In the genomic region with DNA sequence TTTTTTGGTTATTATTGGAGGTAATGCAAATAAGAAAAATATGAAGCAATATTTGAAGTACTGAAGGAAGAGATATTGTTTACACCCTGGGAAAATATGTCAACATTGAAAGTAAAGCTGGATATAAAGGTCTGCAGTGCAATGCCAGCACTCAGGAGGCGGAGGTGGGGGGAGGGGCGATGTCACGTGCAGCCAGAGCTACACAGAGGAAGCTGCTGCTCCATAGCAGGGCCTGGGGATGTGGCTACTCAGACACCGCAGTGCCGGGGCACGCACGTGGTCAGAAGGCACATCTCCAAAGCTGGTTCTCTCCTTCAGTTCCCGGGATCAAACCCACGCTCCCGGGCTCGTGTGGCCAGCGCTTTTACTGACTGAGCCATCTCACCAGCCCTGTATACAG, we compare ENCODE assay signal across 11 mouse cellular contexts.
DNase-seq lines count a peak whose midpoint lies in the region; ATAC-seq and TF ChIP-seq lines count a peak whose summit lies in the region.
"Had no signal": no experiment of that assay in that cellular context is flagged by ENCODE, and none has a peak within 500 bp of the region (broad histone marks: within the 10 kb centered on the region; RNA-seq: fewer than 3 reads in every experiment).

No protein-coding gene starts in this region.

- no peak overlapping the region for H3K4me3 ChIP-seq in midbrain, embryonic 14.5 days (replicated peaks; ENCODE audit: low read depth, low read length)
- no peak overlapping the region for H3K4me3 ChIP-seq in midbrain, embryonic 16.5 days (ENCODE audit: low read depth, low read length)
- no peak overlapping the region for H3K4me3 ChIP-seq in limb, embryonic 11.5 days (ENCODE audit: low read depth, low read length)
- no peak overlapping the region for H3K4me3 ChIP-seq in left cerebral cortex, adult 2 months
- H3K4me3 ChIP-seq: limb, embryonic 15.5 days had no signal

- no peak for TF ChIP-seq CTCF in left cerebral cortex, adult 2 months (IDR thresholded peaks at IDR 0.05)

- no peaks in the 10 kb centered on the region for H3K4me1 ChIP-seq in midbrain, embryonic 14.5 days (ENCODE audit: control insufficient read depth, insufficient read depth, low read length)
- no peaks in the 10 kb centered on the region for H3K4me1 ChIP-seq in midbrain, embryonic 16.5 days (ENCODE audit: control insufficient read depth, insufficient read depth, low read length)
- H3K4me1 ChIP-seq in limb, embryonic 11.5 days (ENCODE audit: control insufficient read depth, insufficient read depth, low read length): no peaks in the 10 kb centered on the region
- H3K4me1 ChIP-seq: limb, embryonic 15.5 days had no signal

- H3K9ac ChIP-seq in midbrain, embryonic 14.5 days (replicated peaks; ENCODE audit: low read length): no peak overlapping the region
- no peak overlapping the region for H3K9ac ChIP-seq in midbrain, embryonic 16.5 days (ENCODE audit: low read depth, low read length)
- no peak overlapping the region for H3K9ac ChIP-seq in limb, embryonic 11.5 days (ENCODE audit: low read length)
- H3K9ac ChIP-seq: limb, embryonic 15.5 days had no signal

- intact Hi-C loops in left cerebral cortex, adult 2 months (cut with DNase I): no loop called here

- no peaks in the 10 kb centered on the region for H3K9me3 ChIP-seq in midbrain, embryonic 14.5 days (ENCODE audit: control insufficient read depth, low read length)
- H3K9me3 ChIP-seq in midbrain, embryonic 16.5 days (replicated peaks; ENCODE audit: control insufficient read depth, low read length, poor library complexity, severe bottlenecking): no peaks in the 10 kb centered on the region
- H3K9me3 ChIP-seq in limb, embryonic 11.5 days (ENCODE audit: control insufficient read depth, low read length): no peaks in the 10 kb centered on the region
- H3K9me3 ChIP-seq: limb, embryonic 15.5 days had no signal

- H3K27me3 ChIP-seq in midbrain, embryonic 14.5 days (ENCODE audit: control insufficient read depth, insufficient read depth, low read length): no peaks in the 10 kb centered on the region
- no peaks in the 10 kb centered on the region for H3K27me3 ChIP-seq in midbrain, embryonic 16.5 days (ENCODE audit: control insufficient read depth, insufficient read depth, low read depth, low read length)
- H3K27me3 ChIP-seq in limb, embryonic 11.5 days (ENCODE audit: control insufficient read depth, insufficient read depth, low read length): no peaks in the 10 kb centered on the region
- H3K27me3 ChIP-seq: limb, embryonic 15.5 days had no signal

- peak; percentile 47 for DNase-seq in CD4-positive, CD25-positive, alpha-beta regulatory T cell, adult 2 months (ENCODE audit: low read depth, low spot score)
- peak; percentile 59 for DNase-seq in midbrain, embryonic 14.5 days
- DNase-seq in limb, embryonic 11.5 days (ENCODE audit: low spot score): peak; percentile 67
- peak; percentile 60 for DNase-seq in thymus, postnatal 0 days (ENCODE audit: low spot score)
- no peak for DNase-seq in left cerebral cortex, adult 2 months (ENCODE audit: extremely low spot score in 1 of 2, low spot score in 2 of 2)
- no peak for DNase-seq in layer of hippocampus, adult 11-12 months (ENCODE audit: low spot score)
- DNase-seq: cerebellum, adult 8-10 months; kidney, adult 18-20 months had no signal

- 45% methylated on average over 12 of the region's 12 CpGs for WGBS in midbrain, embryonic 14.5 days
- 46% methylated on average over 12 of the region's 12 CpGs for WGBS in midbrain, embryonic 16.5 days
- WGBS in limb, embryonic 11.5 days: 56% methylated on average over 12 of the region's 12 CpGs

- no peak overlapping the region for H3K4me2 ChIP-seq in midbrain, embryonic 14.5 days (ENCODE audit: low read length)
- H3K4me2 ChIP-seq in midbrain, embryonic 16.5 days (ENCODE audit: low read length): no peak overlapping the region
- no peak overlapping the region for H3K4me2 ChIP-seq in limb, embryonic 11.5 days (ENCODE audit: low read depth, severe bottlenecking)
- H3K4me2 ChIP-seq: limb, embryonic 15.5 days had no signal

- no peaks in the 10 kb centered on the region for H3K36me3 ChIP-seq in midbrain, embryonic 14.5 days (ENCODE audit: control insufficient read depth, insufficient read depth, low read length)
- no peaks in the 10 kb centered on the region for H3K36me3 ChIP-seq in midbrain, embryonic 16.5 days (ENCODE audit: control insufficient read depth, insufficient read depth, low read length)
- H3K36me3 ChIP-seq in limb, embryonic 11.5 days (ENCODE audit: control insufficient read depth, insufficient read depth, low read length): no peaks in the 10 kb centered on the region
- H3K36me3 ChIP-seq: limb, embryonic 15.5 days had no signal

- ATAC-seq in CD4-positive, CD25-positive, alpha-beta regulatory T cell, adult 4 months: no peak
- peak; percentile 51; the same call in 1 of the 2 replicates for ATAC-seq in midbrain, embryonic 14.5 days (ENCODE audit: low FRiP score, low TSS enrichment)
- ATAC-seq in midbrain, embryonic 16.5 days: no peak
- ATAC-seq in limb, embryonic 11.5 days (ENCODE audit: insufficient number of reproducible peaks, low FRiP score, low TSS enrichment, low read depth): no peak

- H3K27ac ChIP-seq in midbrain, embryonic 14.5 days (replicated peaks; ENCODE audit: low read depth, low read length): no peak overlapping the region
- H3K27ac ChIP-seq in midbrain, embryonic 16.5 days (ENCODE audit: low read length): no peak overlapping the region
- no peak overlapping the region for H3K27ac ChIP-seq in limb, embryonic 11.5 days (replicated peaks; ENCODE audit: low read depth, low read length)
- no peak overlapping the region for H3K27ac ChIP-seq in left cerebral cortex, adult 2 months
- H3K27ac ChIP-seq: limb, embryonic 15.5 days had no signal

Comparison
In these comparisons a context has a peak if more than half of its experiments do, and no peak if none do; other contexts are left out.
1. DNase-seq: peak in CD4-positive, CD25-positive, alpha-beta regulatory T cell, adult 2 months (single experiment), midbrain, embryonic 14.5 days (single experiment), limb, embryonic 11.5 days (single experiment) and thymus, postnatal 0 days (single experiment); none in left cerebral cortex, adult 2 months (0 of 2) and layer of hippocampus, adult 11-12 months (single experiment).